22 mouse cellular contexts compared by ENCODE assay signal in the genomic region with DNA sequence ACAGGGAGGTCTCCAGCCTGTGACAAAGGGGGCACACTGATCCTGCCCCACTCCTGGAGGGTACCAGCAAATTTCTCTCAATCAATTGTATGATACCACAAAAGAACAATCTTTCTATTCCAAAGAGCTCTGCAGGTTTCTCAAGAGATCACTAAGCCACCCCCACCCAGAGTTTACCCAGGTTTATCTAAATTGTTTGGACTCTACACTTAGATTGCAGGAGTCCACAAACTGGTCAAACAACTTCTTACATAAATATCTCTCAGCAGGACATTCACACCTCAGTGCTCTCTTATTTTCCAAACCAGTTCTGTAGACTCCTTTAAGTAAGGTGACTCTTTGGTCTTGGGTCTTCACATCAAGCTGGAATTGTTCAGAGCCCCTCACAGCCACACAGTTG. TPM values are rescaled to one million over a fixed set of nuclear protein-coding genes. Genes with fewer than 3 reads are reported as not detected.
A peak's percentile ranks its signal among the peaks of the same experiment; 100 is the strongest.
DNase-seq lines count a peak whose midpoint lies in the region; ATAC-seq lines count a peak whose summit lies in the region.
"Had no signal": no experiment of that assay in that cellular context is flagged by ENCODE, and none has a peak within 500 bp of the region (broad histone marks: within the 10 kb centered on the region; RNA-seq: fewer than 3 reads in every experiment).

A gene (minus strand): TSS at position 174 of the 400 bp plus-strand sequence.

- H3K4me1 ChIP-seq in hindbrain, embryonic 12.5 days = no peaks in the 10 kb centered on the region
- H3K4me1 ChIP-seq: embryonic facial prominence, embryonic 13.5 days; hindbrain, embryonic 15.5 days; megakaryocyte, embryonic 14.5 days; neural tube, embryonic 15.5 days had no signal

- H3K27me3 ChIP-seq in hindbrain, embryonic 12.5 days = no peaks in the 10 kb centered on the region
- H3K27me3 ChIP-seq: embryonic facial prominence, embryonic 13.5 days; hindbrain, embryonic 15.5 days; megakaryocyte, embryonic 14.5 days; neural tube, embryonic 15.5 days had no signal

- no peak for ATAC-seq in hindbrain, embryonic 12.5 days (ENCODE audit: low FRiP score)
- no peak for ATAC-seq in megakaryocyte-erythroid progenitor cell, adult 5-6 weeks (replicated peaks; ENCODE audit: low FRiP score, low TSS enrichment, poor library complexity, severe bottlenecking)

- no peak within 1 kb of the TSS for H3K27ac ChIP-seq in hindbrain, embryonic 12.5 days
- H3K27ac ChIP-seq: embryonic facial prominence, embryonic 13.5 days; forebrain, embryonic 10.5 days; hindbrain, embryonic 15.5 days; layer of hippocampus, adult 2 months; left cerebral cortex, adult 2 months; neural tube, embryonic 15.5 days had no signal

- H3K4me2 ChIP-seq in hindbrain, embryonic 12.5 days (replicated peaks) = no peak within 1 kb of the TSS
- H3K4me2 ChIP-seq: embryonic facial prominence, embryonic 13.5 days; hindbrain, embryonic 15.5 days; neural tube, embryonic 15.5 days had no signal

- H3K9me3 ChIP-seq in hindbrain, embryonic 12.5 days (replicated peaks) = no peaks in the 10 kb centered on the region
- H3K9me3 ChIP-seq: embryonic facial prominence, embryonic 13.5 days; forebrain, embryonic 10.5 days; hindbrain, embryonic 15.5 days; neural tube, embryonic 15.5 days had no signal

- no peak within 1 kb of the TSS for H3K9ac ChIP-seq in hindbrain, embryonic 12.5 days
- H3K9ac ChIP-seq: embryonic facial prominence, embryonic 13.5 days; hindbrain, embryonic 15.5 days; neural tube, embryonic 15.5 days had no signal

- no peak within 1 kb of the TSS for H3K4me3 ChIP-seq in hindbrain, embryonic 12.5 days
- H3K4me3 ChIP-seq: embryonic facial prominence, embryonic 13.5 days; forebrain, embryonic 10.5 days; hindbrain, embryonic 15.5 days; layer of hippocampus, adult 2 months; left cerebral cortex, adult 2 months; megakaryocyte, embryonic 14.5 days; neural tube, embryonic 15.5 days had no signal

- peak; percentile 86 for DNase-seq in kidney, adult 9 months
- no peak for DNase-seq in kidney, adult 18-20 months
- DNase-seq in urinary bladder, postnatal 14 days (ENCODE audit: low spot score) = peak; percentile 4
- no peak for DNase-seq in urinary bladder, postnatal 25 days (ENCODE audit: low spot score)
- DNase-seq in lung, postnatal 10 days = peak; percentile 17
- DNase-seq in neural tube, embryonic 10.5 days (ENCODE audit: extremely low spot score, low spot score) = no peak
- DNase-seq: cerebellum, adult 11 months; cerebellum, postnatal 36 days; gastrocnemius, postnatal 10 days; retina, postnatal 1 day; thymus, postnatal 4 days had no signal

- no peaks in the 10 kb centered on the region for H3K36me3 ChIP-seq in hindbrain, embryonic 12.5 days
- H3K36me3 ChIP-seq: embryonic facial prominence, embryonic 13.5 days; forebrain, embryonic 10.5 days; hindbrain, embryonic 15.5 days; neural tube, embryonic 15.5 days had no signal

RNA-seq across cellular contexts. Expression of the gene that starts here (rescaled TPM):
- polyA plus RNA-seq in hindbrain, embryonic 12.5 days (2016; fragmentation: Nextera tagmentation; extraction: Ambion mirVana) = not detected in 2 replicates
- total RNA-seq in megakaryocyte-erythroid progenitor cell, adult 5-6 weeks (2014; fragmentation: Nextera tagmentation) = not detected in 2 replicates
- total RNA-seq in megakaryocyte-erythroid progenitor cell, adult 5-6 weeks (2017) = not detected in 2 replicates
- total RNA-seq: layer of hippocampus, adult 2 months; left cerebral cortex, adult 2 months had no signal
- polyA plus RNA-seq: C2C12; embryonic facial prominence, embryonic 13.5 days; forebrain, embryonic 10.5 days; hindbrain, embryonic 15.5 days; limb, embryonic 14.5 days; neural tube, embryonic 15.5 days had no signal

Comparison
In these comparisons a context has a peak if more than half of its experiments do, and no peak if none do; other contexts are left out.
1. DNase-seq: peak in kidney, adult 9 months (single experiment), urinary bladder, postnatal 14 days (single experiment) and lung, postnatal 10 days (single experiment); none in kidney, adult 18-20 months (single experiment), urinary bladder, postnatal 25 days (single experiment) and neural tube, embryonic 10.5 days (single experiment).